9 mouse cellular contexts compared by ENCODE assay signal in the genomic region with DNA sequence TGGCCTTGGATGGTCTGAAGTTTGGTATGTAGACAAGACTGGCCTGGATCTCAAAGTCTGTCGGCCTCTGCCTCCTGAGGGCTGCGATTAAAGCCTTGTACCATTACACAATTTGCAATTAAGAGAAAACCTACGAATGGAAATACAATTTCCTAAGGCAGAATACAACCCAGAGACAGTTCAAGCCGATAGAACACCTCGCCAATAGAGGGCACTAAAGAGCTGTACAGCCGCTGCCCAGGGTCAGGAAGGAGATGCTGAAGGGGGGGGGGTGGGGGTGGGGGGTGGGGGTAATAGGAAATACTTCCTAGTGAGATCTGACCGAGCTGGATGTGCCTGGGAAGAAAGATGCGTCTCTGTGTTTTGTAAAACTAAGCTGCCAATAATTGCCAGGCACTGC. TPM values are rescaled to one million over a fixed set of nuclear protein-coding genes. Genes with fewer than 3 reads are reported as not detected.
DNase-seq lines count a peak whose midpoint lies in the region; ATAC-seq and TF ChIP-seq lines count a peak whose summit lies in the region.
"Had no signal": no experiment of that assay in that cellular context is flagged by ENCODE, and none has a peak within 500 bp of the region (broad histone marks: within the 10 kb centered on the region; RNA-seq: fewer than 3 reads in every experiment).

No protein-coding gene starts in this region.

- H3K9ac ChIP-seq in liver, adult 2 months (ENCODE audit: low read depth, low read length) = no peak overlapping the region
- no peak overlapping the region for H3K9ac ChIP-seq in liver, embryonic 12.5 days
- no peak overlapping the region for H3K9ac ChIP-seq in heart, embryonic 12.5 days

- H3K4me2 ChIP-seq in liver, embryonic 12.5 days = no peak overlapping the region
- H3K4me2 ChIP-seq in heart, embryonic 12.5 days = no peak overlapping the region

- no peak for TF ChIP-seq POLR2A in liver, adult 2 months (IDR thresholded peaks at IDR 0.05; ENCODE audit: extremely low read depth, insufficient read depth, low read length)

- no peaks in the 10 kb centered on the region for H3K4me1 ChIP-seq in liver, adult 2 months (ENCODE audit: control insufficient read depth, insufficient read depth, low read length)
- peaks cover 4% of the 10 kb centered on the region for H3K4me1 ChIP-seq in liver, embryonic 12.5 days
- H3K4me1 ChIP-seq in heart, embryonic 12.5 days (replicated peaks) = 0 out of 2 replicates have a peak, but pooled peaks cover 3% of the 10 kb centered on the region

- H3K9me3 ChIP-seq in liver, embryonic 12.5 days (replicated peaks) = no peaks in the 10 kb centered on the region
- no peaks in the 10 kb centered on the region for H3K9me3 ChIP-seq in heart, embryonic 12.5 days (replicated peaks)

- H3K36me3 ChIP-seq in liver, adult 2 months (ENCODE audit: control insufficient read depth, insufficient read depth, low read length) = peaks cover 30% of the 10 kb centered on the region
- peaks cover 34% of the 10 kb centered on the region for H3K36me3 ChIP-seq in liver, embryonic 12.5 days
- peaks cover 46% of the 10 kb centered on the region for H3K36me3 ChIP-seq in heart, embryonic 12.5 days

- 19% methylated on average over 8 of the region's 8 CpGs for WGBS in liver, adult 2 months
- WGBS in liver, embryonic 12.5 days (ENCODE audit: insufficient replicate concordance) = 13% methylated on average over 8 of the region's 8 CpGs
- WGBS in heart, embryonic 12.5 days = 23% methylated on average over 8 of the region's 8 CpGs

- no peak overlapping the region for H3K27ac ChIP-seq in liver, adult 2 months (replicated peaks; ENCODE audit: insufficient read depth, low read depth, low read length)
- H3K27ac ChIP-seq in liver, embryonic 12.5 days = no peak overlapping the region
- no peak overlapping the region for H3K27ac ChIP-seq in heart, embryonic 12.5 days (ENCODE audit: poor library complexity, severe bottlenecking)

- H3K4me3 ChIP-seq in liver, adult 2 months (ENCODE audit: insufficient read depth, low read depth, low read length) = no peak overlapping the region
- no peak overlapping the region for H3K4me3 ChIP-seq in liver, embryonic 12.5 days
- no peak overlapping the region for H3K4me3 ChIP-seq in heart, embryonic 12.5 days
- H3K4me3 ChIP-seq: erythroblast, embryonic 14.5 days had no signal

- H3K27me3 ChIP-seq in liver, adult 2 months (ENCODE audit: control insufficient read depth, insufficient read depth, low read length) = no peaks in the 10 kb centered on the region
- H3K27me3 ChIP-seq in liver, embryonic 12.5 days (replicated peaks) = no peaks in the 10 kb centered on the region
- no peaks in the 10 kb centered on the region for H3K27me3 ChIP-seq in heart, embryonic 12.5 days (replicated peaks)

- ATAC-seq in liver, embryonic 12.5 days = no peak
- peak; percentile 57; the same call in 1 of the 2 replicates for ATAC-seq in heart, embryonic 12.5 days (ENCODE audit: insufficient number of reproducible peaks, low FRiP score)
- peak; percentile 66; the same call in 1 of the 2 replicates for ATAC-seq in neutrophil, adult 5-6 weeks (ENCODE audit: extremely low read depth, insufficient number of reproducible peaks, low FRiP score, poor library complexity, severe bottlenecking)

- intact Hi-C loops in left cerebral cortex, postnatal 4 days (cut with DNase I) = loop anchor here (5.0 kb wide), 1 partner anchor 56 kb away; a partner anchor contains a TSS

- TF ChIP-seq CTCF in liver, adult 2 months (IDR thresholded peaks at IDR 0.05; ENCODE audit: low read depth, low read length) = peak; percentile 66

- DNase-seq in liver, adult 2 months (ENCODE audit: extremely low read depth, low read depth, low spot score) = peak; percentile 39
- peak; percentile 35 for DNase-seq in Muller cell, postnatal 12 days (ENCODE audit: inconsistent ontology term)
- DNase-seq in cerebellum, postnatal 14 days = peak; percentile 82 to 83
- DNase-seq in left cerebral cortex, postnatal 4 days = peak; percentile 62
- peak; percentile 51 for DNase-seq in urinary bladder, postnatal 25 days (ENCODE audit: low spot score)

- no peaks in the 10 kb centered on the region for H3K79me2 ChIP-seq in liver, adult 2 months (ENCODE audit: control insufficient read depth, insufficient read depth, low read length)

RNA-seq across cellular contexts. Expression of a gene that starts 53.8 kb away (rescaled TPM):
- total RNA-seq in liver, adult 2 months (2014; rRNA removed) = 15.4 and 19.7 TPM in 2 replicates
- polyA plus RNA-seq in liver, adult 2 months (2012; rRNA removed) = 10.0 and 10.5 TPM in 2 replicates
- polyA plus RNA-seq in liver, embryonic 12.5 days (2016; fragmentation: Nextera tagmentation; extraction: Ambion mirVana) = 22.6 and 24.1 TPM in 2 replicates
- 20.0 and 23.4 TPM in 2 replicates for polyA plus RNA-seq in heart, embryonic 12.5 days (2016; fragmentation: Nextera tagmentation; extraction: Ambion mirVana)
- total RNA-seq in left cerebral cortex, postnatal 4 days (2021) = 10 to 100 TPM; 71.2 to 83.2 TPM
- 25.3 and 28.9 TPM in 2 replicates for total RNA-seq in neutrophil, adult 5-6 weeks (2017)

RNA-seq across cellular contexts. Expression of a gene that starts 57.8 kb away (rescaled TPM):
- 18.5 and 25.2 TPM in 2 replicates for total RNA-seq in liver, adult 2 months (2014; rRNA removed)
- 10.9 and 11.8 TPM in 2 replicates for polyA plus RNA-seq in liver, adult 2 months (2012; rRNA removed)
- 17.6 and 20.4 TPM in 2 replicates for polyA plus RNA-seq in liver, embryonic 12.5 days (2016; fragmentation: Nextera tagmentation; extraction: Ambion mirVana)
- polyA plus RNA-seq in heart, embryonic 12.5 days (2016; fragmentation: Nextera tagmentation; extraction: Ambion mirVana) = 62.3 and 65.2 TPM in 2 replicates
- 100 to 1,000 TPM; 154 to 158 TPM for total RNA-seq in left cerebral cortex, postnatal 4 days (2021)
- total RNA-seq in neutrophil, adult 5-6 weeks (2017) = 186 and 205 TPM in 2 replicates
